Mouse (Mus musculus): ENCODE measurements around the gene Polr3gl.

- no peak for TF ChIP-seq TAL1 (IDR thresholded peaks at IDR 0.05; ENCODE audit: low read length)
- no peak for TF ChIP-seq GATA1 (IDR thresholded peaks at IDR 0.05; ENCODE audit: low read length)
Measured at GRCm38 (mm10) chr3:96594851-96595250, 870 bp upstream of the Polr3gl start.
